24 mouse cellular contexts compared by ENCODE assay signal in the genomic region with DNA sequence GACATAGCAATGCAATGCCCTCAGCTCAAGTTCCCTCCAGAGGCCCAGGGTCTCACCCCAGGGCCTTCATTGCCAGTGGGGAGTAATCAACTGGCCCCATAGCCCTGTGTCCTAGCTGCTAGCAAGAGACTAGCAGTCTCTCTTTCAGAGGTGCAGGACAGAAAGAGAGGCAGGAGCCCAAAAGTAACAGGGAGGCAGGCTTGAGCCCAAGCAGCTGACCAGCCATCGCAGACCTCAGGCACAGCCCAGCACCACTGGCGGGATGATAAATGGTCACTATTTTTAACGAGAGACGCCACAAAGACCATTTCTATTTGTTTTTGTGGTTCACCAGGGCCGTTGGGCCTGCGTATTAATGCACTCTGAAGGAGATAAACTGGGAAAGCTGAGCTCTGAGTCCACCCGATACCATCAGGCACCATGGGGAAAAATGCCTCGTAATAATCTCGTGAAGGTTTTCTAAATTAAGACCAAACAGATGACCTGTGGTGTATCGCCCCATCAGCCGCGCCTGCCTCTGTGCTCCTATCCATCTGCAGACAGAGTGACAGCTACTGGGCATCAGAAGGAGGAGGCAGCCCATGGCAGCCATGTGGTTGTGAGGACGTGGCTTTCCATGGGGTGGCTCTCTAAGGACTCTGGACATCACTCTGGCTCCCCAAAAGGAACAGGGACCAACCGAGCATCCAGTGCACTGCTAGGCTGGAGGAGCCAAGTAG.
"Had no signal": no experiment of that assay in that cellular context is flagged by ENCODE, and none has a peak within 500 bp of the region (broad histone marks: within the 10 kb centered on the region; RNA-seq: fewer than 3 reads in every experiment).

No protein-coding gene starts in this region.

- H3K9ac ChIP-seq: heart, embryonic 13.5 days; heart, embryonic 15.5 days; hindbrain, embryonic 12.5 days; hindbrain, embryonic 14.5 days; intestine, embryonic 15.5 days; limb, embryonic 12.5 days had no signal

- H3K4me3 ChIP-seq: heart, embryonic 10.5 days; heart, embryonic 13.5 days; heart, embryonic 15.5 days; hindbrain, embryonic 10.5 days; hindbrain, embryonic 12.5 days; intestine, embryonic 15.5 days; layer of hippocampus, adult 2 months; left cerebral cortex, adult 2 months; limb, embryonic 10.5 days; limb, embryonic 12.5 days had no signal

- H3K4me2 ChIP-seq: heart, embryonic 13.5 days; heart, embryonic 15.5 days; hindbrain, embryonic 12.5 days; hindbrain, embryonic 14.5 days; intestine, embryonic 15.5 days; limb, embryonic 12.5 days; liver, embryonic 11.5 days had no signal

- H3K4me1 ChIP-seq: heart, embryonic 15.5 days; hindbrain, embryonic 10.5 days; intestine, embryonic 15.5 days; limb, embryonic 12.5 days had no signal

- DNase-seq: heart, adult 18-20 months; heart, postnatal 4 days; kidney, adult 18-20 months; kidney, adult 8-10 months; kidney, postnatal 10 days; kidney, postnatal 25 days; kidney, postnatal 4 days; liver had no signal

- H3K27me3 ChIP-seq: heart, embryonic 15.5 days; hindbrain, embryonic 12.5 days; intestine, embryonic 15.5 days had no signal

- H3K9me3 ChIP-seq: heart, embryonic 10.5 days; heart, embryonic 13.5 days; heart, embryonic 15.5 days; hindbrain, embryonic 10.5 days; hindbrain, embryonic 12.5 days; intestine, embryonic 15.5 days; limb, embryonic 10.5 days; limb, embryonic 12.5 days had no signal

- H3K36me3 ChIP-seq: heart, embryonic 10.5 days; heart, embryonic 13.5 days; heart, embryonic 15.5 days; hindbrain, embryonic 10.5 days; hindbrain, embryonic 12.5 days; intestine, embryonic 15.5 days; limb, embryonic 10.5 days; limb, embryonic 12.5 days had no signal

- H3K27ac ChIP-seq: heart, embryonic 10.5 days; heart, embryonic 13.5 days; heart, embryonic 15.5 days; hindbrain, embryonic 10.5 days; hindbrain, embryonic 12.5 days; hindbrain, embryonic 14.5 days; intestine, embryonic 15.5 days; layer of hippocampus, adult 2 months; left cerebral cortex, adult 2 months; limb, embryonic 10.5 days; limb, embryonic 12.5 days had no signal

- ATAC-seq: forebrain, embryonic 16.5 days; hindbrain, embryonic 16.5 days; inflammation-experienced regulatory T-cells, adult 6 months; intestine, embryonic 15.5 days; intestine, postnatal 0 days had no signal
